Mouse (Mus musculus) heart, embryonic 16.5 days (tissue): ENCODE measurements around the gene Mphosph9. TPM values are rescaled to one million over a fixed set of nuclear protein-coding genes. Genes with fewer than 3 reads are reported as not detected.

ENCODE experiments used
- ATAC-seq: fragments of 200-750 bp; cut with Nextera tagmentation; replicated peaks from 2 replicates; pipeline ENCODE4 v1.8.0; 2017; ENCODE audit warnings: moderate number of reproducible peaks; ENCODE audit not compliant: insufficient read depth, low FRiP score; ENCODE audit errors: extremely low read depth
- H3K27ac ChIP-seq: fragments of 300-500 bp; sonication (generic); 2 replicates; pipeline ENCODE4 v1.5.1; 2014; ENCODE audit warnings: mild to moderate bottlenecking, low read length, control low read depth, moderate library complexity
- H3K27me3 ChIP-seq: fragments of 300-500 bp; sonication (generic); 2 replicates; pipeline ENCODE4 v1.6.1; 2014; ENCODE audit warnings: low read length, mixed read lengths; ENCODE audit not compliant: control insufficient read depth, insufficient read depth
- H3K36me3 ChIP-seq: fragments of 300-500 bp; sonication (generic); 2 replicates; pipeline ENCODE4 v1.6.1; 2014; ENCODE audit not compliant: control insufficient read depth, insufficient read depth
- H3K4me1 ChIP-seq: fragments of 300-500 bp; sonication (generic); 2 replicates; pipeline ENCODE4 v1.6.1; 2014; ENCODE audit warnings: low read length, mixed read lengths; ENCODE audit not compliant: control insufficient read depth, insufficient read depth
- H3K4me2 ChIP-seq: fragments of 300-500 bp; sonication (generic); 2 replicates; pipeline ENCODE4 v1.6.1; 2014; ENCODE audit warnings: low read depth, mild to moderate bottlenecking, control low read depth, low read length
- H3K4me3 ChIP-seq: fragments of 300-500 bp; sonication (generic); 2 replicates; pipeline ENCODE4 v1.5.1; 2014; ENCODE audit warnings: mild to moderate bottlenecking, control low read depth, low read length
- H3K9ac ChIP-seq: fragments of 300-500 bp; sonication (generic); 2 replicates; pipeline ENCODE4 v1.6.1; 2014; ENCODE audit warnings: low read length, control low read depth
- H3K9me3 ChIP-seq: fragments of 300-500 bp; sonication (generic); replicated peaks from 2 replicates; pipeline ENCODE4 v1.6.1; 2016; ENCODE audit warnings: low read length; ENCODE audit not compliant: control insufficient read depth
- WGBS: fragments of 180-500 bp; shearing (Covaris S2); extraction: QIAGEN DNeasy Blood & Tissue Kit; methylation state at CpG from one replicate; pipeline ENCODE4 v1.1.7; 2014; 5-methylcytosine and 5-hydroxymethylcytosine counted together
- polyA plus RNA-seq: library from polyadenylated mRNA; unstranded; fragments of >200 nt; fragmentation: Nextera tagmentation; extraction: Ambion mirVana; gene quantifications from 2 replicates; pipeline ENCODE4 v1.2.1, GENCODE M21; 2015

The Mphosph9 gene
- polyA plus RNA-seq, 1 experiment from 2014 or later: 8.7 TPM

GRCm38 (mm10) chr5:124266821-124267220 lies 61.0 kb downstream of the Mphosph9 start:
- H3K27ac ChIP-seq: no peak overlapping the region
- H3K36me3 ChIP-seq: peaks cover 15% of the 10 kb centered on the region; the same call in 1 of the 2 replicates
- H3K4me3 ChIP-seq: no peak overlapping the region
- 37% methylated on average over 6 of the region's 6 CpGs for WGBS
- H3K9me3 ChIP-seq: no peaks in the 10 kb centered on the region
- no peaks in the 10 kb centered on the region for H3K27me3 ChIP-seq
- H3K4me2 ChIP-seq: no peak overlapping the region
- peak; percentile 28; the same call in 1 of the 2 replicates for ATAC-seq
- H3K4me1 ChIP-seq: peaks cover 5% of the 10 kb centered on the region
- H3K9ac ChIP-seq: no peak overlapping the region

- H3K9me3 ChIP-seq: no peaks in the 10 kb centered on the region
- H3K4me1 ChIP-seq: peaks cover 5% of the 10 kb centered on the region
- no peak overlapping the region for H3K27ac ChIP-seq
- H3K27me3 ChIP-seq: no peaks in the 10 kb centered on the region
- no peak overlapping the region for H3K9ac ChIP-seq
- WGBS: 68% methylated on average over 4 of the region's 4 CpGs
- ATAC-seq: no peak
- no peak overlapping the region for H3K4me3 ChIP-seq
- H3K4me2 ChIP-seq: no peak overlapping the region
- H3K36me3 ChIP-seq: peaks cover 26% of the 10 kb centered on the region
Observed at GRCm38 (mm10) chr5:124263246-124263645, 64.5 kb downstream of the Mphosph9 start.

- ATAC-seq: no peak
Observed at GRCm38 (mm10) chr5:124262090-124262489, 65.7 kb downstream of the Mphosph9 start.

GRCm38 (mm10) chr5:124259133-124259532 lies 68.6 kb downstream of the Mphosph9 start:
- Histone ChIP-seq H3K9ac (no peak overlapping the region), H3K27ac (no peak overlapping the region), H3K4me1 (no peaks in the 10 kb centered on the region), H3K27me3 (no peaks in the 10 kb centered on the region), H3K9me3 (no peaks in the 10 kb centered on the region), H3K4me3 (no peak overlapping the region), H3K36me3 (peaks cover 40% of the 10 kb centered on the region), H3K4me2 (no peak overlapping the region)
- no peak for ATAC-seq
- WGBS: 60% methylated on average over 2 of the region's 2 CpGs

More at GRCm38 (mm10) chr5:124262090-124262489, 65.7 kb downstream of the Mphosph9 start:
- no peak overlapping the region for H3K4me3 ChIP-seq
- H3K4me2 ChIP-seq: no peak overlapping the region
- peaks cover 5% of the 10 kb centered on the region for H3K4me1 ChIP-seq
- peaks cover 34% of the 10 kb centered on the region for H3K36me3 ChIP-seq
- 82% methylated on average over 4 of the region's 4 CpGs for WGBS
- H3K27me3 ChIP-seq: no peaks in the 10 kb centered on the region
- H3K9ac ChIP-seq: no peak overlapping the region
- H3K27ac ChIP-seq: no peak overlapping the region
- no peaks in the 10 kb centered on the region for H3K9me3 ChIP-seq

GRCm38 (mm10) chr5:124258026-124258425 lies 69.7 kb downstream of the Mphosph9 start:
- no peak overlapping the region for H3K4me3 ChIP-seq
- no peak overlapping the region for H3K4me2 ChIP-seq
- WGBS: 100% methylated on average over 1 of the region's 1 CpGs
- H3K9me3 ChIP-seq: no peaks in the 10 kb centered on the region
- no peak overlapping the region for H3K9ac ChIP-seq
- H3K4me1 ChIP-seq: no peaks in the 10 kb centered on the region
- H3K27ac ChIP-seq: no peak overlapping the region
- no peak for ATAC-seq
- H3K36me3 ChIP-seq: peaks cover 40% of the 10 kb centered on the region
- H3K27me3 ChIP-seq: no peaks in the 10 kb centered on the region

- Histone ChIP-seq H3K4me1 (0 out of 2 replicates have a peak, but pooled peaks cover 3% of the 10 kb centered on the region), H3K4me3 (no peak overlapping the region), H3K36me3 (peaks cover 36% of the 10 kb centered on the region), H3K4me2 (no peak overlapping the region), H3K27me3 (no peaks in the 10 kb centered on the region), H3K9ac (no peak overlapping the region), H3K9me3 (no peaks in the 10 kb centered on the region), H3K27ac (no peak overlapping the region)
- WGBS: 89% methylated on average over 7 of the region's 7 CpGs
- ATAC-seq: no peak
Observed at GRCm38 (mm10) chr5:124255141-124255540, 72.6 kb downstream of the Mphosph9 start.

GRCm38 (mm10) chr5:124253555-124253954 lies 74.2 kb downstream of the Mphosph9 start:
- Histone ChIP-seq H3K4me3 (no peak overlapping the region), H3K36me3 (peaks cover 22% of the 10 kb centered on the region), H3K27ac (no peak overlapping the region), H3K27me3 (no peaks in the 10 kb centered on the region), H3K9me3 (no peaks in the 10 kb centered on the region), H3K4me2 (no peak overlapping the region), H3K9ac (no peak overlapping the region), H3K4me1 (0 out of 2 replicates have a peak, but pooled peaks cover 3% of the 10 kb centered on the region)
- no peak for ATAC-seq
- 88% methylated on average over 8 of the region's 8 CpGs for WGBS

GRCm38 (mm10) chr5:124252580-124253320 lies 75.0 kb downstream of the Mphosph9 start:
- WGBS: 94% methylated on average over 13 of the region's 13 CpGs
- no peaks in the 10 kb centered on the region for H3K9me3 ChIP-seq
- no peaks in the 10 kb centered on the region for H3K27me3 ChIP-seq
- H3K4me1 ChIP-seq: peaks cover 10% of the 10 kb centered on the region
- no peak overlapping the region for H3K4me2 ChIP-seq
- peaks cover 17% of the 10 kb centered on the region for H3K36me3 ChIP-seq
- H3K9ac ChIP-seq: no peak overlapping the region
- no peak overlapping the region for H3K27ac ChIP-seq
- ATAC-seq: no peak
- H3K4me3 ChIP-seq: no peak overlapping the region

- ATAC-seq: no peak
- no peak overlapping the region for H3K9ac ChIP-seq
- no peak overlapping the region for H3K4me3 ChIP-seq
- WGBS: 74% methylated on average over 5 of the region's 5 CpGs
- no peak overlapping the region for H3K27ac ChIP-seq
- H3K36me3 ChIP-seq: peaks cover 2% of the 10 kb centered on the region
- no peaks in the 10 kb centered on the region for H3K27me3 ChIP-seq
- no peak overlapping the region for H3K4me2 ChIP-seq
- peaks cover 22% of the 10 kb centered on the region for H3K4me1 ChIP-seq
- no peaks in the 10 kb centered on the region for H3K9me3 ChIP-seq
Observed at GRCm38 (mm10) chr5:124251070-124251469, 76.7 kb downstream of the Mphosph9 start.
